Mouse (Mus musculus) intestine, embryonic 16.5 days (tissue): Measurements from ENCODE around the gene Loxl3. TPM values are rescaled to one million over a fixed set of nuclear protein-coding genes. Genes with fewer than 3 reads are reported as not detected.

Experiments
- ATAC-seq: fragments of 200-750 bp; cut with Nextera tagmentation; 2 replicates; pipeline ENCODE4 v1.8.0; 2017; ENCODE audit warnings: moderate TSS enrichment, moderate library complexity
- H3K27ac ChIP-seq: fragments of 300-500 bp; sonication (generic); 2 replicates; pipeline ENCODE4 v1.5.1; 2014; ENCODE audit warnings: mild to moderate bottlenecking, low read length
- H3K27me3 ChIP-seq: fragments of 300-500 bp; sonication (generic); replicated peaks from 2 replicates; pipeline ENCODE4 v1.6.1; 2014; ENCODE audit warnings: low read length, control low read depth, mixed read lengths; ENCODE audit not compliant: control insufficient read depth, insufficient read depth
- H3K36me3 ChIP-seq: fragments of 300-500 bp; sonication (generic); 2 replicates; pipeline ENCODE4 v1.6.1; 2014; ENCODE audit warnings: low read length, control low read depth; ENCODE audit not compliant: control insufficient read depth, insufficient read depth
- H3K4me1 ChIP-seq: fragments of 300-500 bp; sonication (generic); 2 replicates; pipeline ENCODE4 v1.6.1; 2014; ENCODE audit warnings: low read length, control low read depth, mixed read lengths; ENCODE audit not compliant: control insufficient read depth, insufficient read depth
- H3K4me2 ChIP-seq: fragments of 300-500 bp; sonication (generic); 2 replicates; pipeline ENCODE4 v1.6.1; 2014; ENCODE audit warnings: low read depth, low read length, control low read depth
- H3K4me3 ChIP-seq: fragments of 300-500 bp; sonication (generic); 2 replicates; pipeline ENCODE4 v1.5.1; 2014; ENCODE audit warnings: mild to moderate bottlenecking, low read length
- H3K9ac ChIP-seq: fragments of 300-500 bp; sonication (generic); 2 replicates; pipeline ENCODE4 v1.6.1; 2014; ENCODE audit warnings: low read depth, low read length
- H3K9me3 ChIP-seq: fragments of 300-500 bp; sonication (generic); 2 replicates; pipeline ENCODE4 v1.6.1; 2016; ENCODE audit warnings: low read length, control low read depth; ENCODE audit not compliant: control insufficient read depth
- WGBS: fragments of 180-500 bp; shearing (Covaris S2); extraction: QIAGEN DNeasy Blood & Tissue Kit; methylation state at CpG from one replicate; pipeline ENCODE4 v1.1.7; 2014; 5-methylcytosine and 5-hydroxymethylcytosine counted together
- polyA plus RNA-seq: library from polyadenylated mRNA; unstranded; fragments of >200 nt; fragmentation: Nextera tagmentation; extraction: Ambion mirVana; gene quantifications from 2 replicates; pipeline ENCODE4 v1.2.1, GENCODE M21; 2015

Loxl3 gene
- polyA plus RNA-seq, 1 experiment from 2014 or later = 11.9 TPM

- H3K9ac ChIP-seq = no peak overlapping the region
- no peak overlapping the region for H3K4me2 ChIP-seq
- ATAC-seq = no peak
- H3K27me3 ChIP-seq = no peaks in the 10 kb centered on the region
- no peak overlapping the region for H3K4me3 ChIP-seq
- no peaks in the 10 kb centered on the region for H3K9me3 ChIP-seq
- H3K36me3 ChIP-seq = no peaks in the 10 kb centered on the region
- H3K27ac ChIP-seq = no peak overlapping the region
- 94% methylated on average over 5 of the region's 5 CpGs for WGBS
- no peaks in the 10 kb centered on the region for H3K4me1 ChIP-seq
Measured at GRCm38 (mm10) chr6:83003850-83004249, 30.1 kb upstream of the Loxl3 start.

DNA sequence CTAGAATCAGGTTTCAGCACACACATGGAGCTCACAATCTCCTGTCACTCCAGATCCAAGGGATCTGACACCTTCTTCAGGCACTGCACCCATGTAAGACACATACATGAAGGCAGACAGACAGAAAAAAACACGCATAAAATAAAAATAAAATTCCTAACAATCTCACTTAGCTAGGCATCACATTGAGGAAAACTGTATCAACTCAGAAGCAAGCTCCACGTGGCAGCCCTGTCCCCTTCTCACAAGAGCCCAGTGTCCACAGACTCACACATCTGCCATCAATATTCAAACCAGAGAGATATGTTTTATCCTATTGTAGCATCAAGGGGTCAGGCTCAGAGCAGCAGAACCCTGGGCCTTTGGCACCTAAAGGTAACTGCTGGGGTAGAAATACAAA is 29.7 kb upstream of the Loxl3 start:
- H3K4me2 ChIP-seq = no peak overlapping the region
- no peaks in the 10 kb centered on the region for H3K36me3 ChIP-seq
- H3K27me3 ChIP-seq = no peaks in the 10 kb centered on the region
- H3K9me3 ChIP-seq = no peaks in the 10 kb centered on the region
- H3K27ac ChIP-seq = no peak overlapping the region
- H3K4me3 ChIP-seq = no peak overlapping the region
- ATAC-seq = no peak
- no peaks in the 10 kb centered on the region for H3K4me1 ChIP-seq
- no peak overlapping the region for H3K9ac ChIP-seq
- WGBS = 88% methylated on average over 2 of the region's 2 CpGs

DNA sequence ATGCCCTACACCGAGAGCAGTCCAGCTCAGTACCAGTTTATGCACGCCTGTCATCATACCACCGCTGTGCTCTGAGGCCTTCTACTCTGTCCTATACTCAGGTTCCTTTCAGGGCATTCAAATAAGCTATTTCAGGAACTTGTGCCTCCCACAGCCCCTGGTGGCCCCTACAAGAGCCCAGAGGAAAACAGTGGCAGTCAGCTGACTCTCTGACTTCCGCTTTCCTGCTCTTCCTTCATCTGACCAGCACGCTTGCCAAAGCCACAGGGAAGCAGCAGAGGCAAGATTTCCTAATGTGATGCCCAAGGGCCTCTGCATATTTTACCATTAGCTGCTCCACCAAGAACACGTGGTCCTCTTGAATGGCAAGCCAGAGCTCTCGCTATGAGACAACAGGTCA is 29.1 kb upstream of the Loxl3 start:
- Histone ChIP-seq H3K27ac (no peak overlapping the region), H3K9ac (no peak overlapping the region), H3K4me1 (no peaks in the 10 kb centered on the region), H3K36me3 (no peaks in the 10 kb centered on the region), H3K9me3 (no peaks in the 10 kb centered on the region), H3K4me2 (no peak overlapping the region), H3K4me3 (no peak overlapping the region), H3K27me3 (no peaks in the 10 kb centered on the region)
- no peak for ATAC-seq
- WGBS = 62% methylated on average over 7 of the region's 7 CpGs

DNA sequence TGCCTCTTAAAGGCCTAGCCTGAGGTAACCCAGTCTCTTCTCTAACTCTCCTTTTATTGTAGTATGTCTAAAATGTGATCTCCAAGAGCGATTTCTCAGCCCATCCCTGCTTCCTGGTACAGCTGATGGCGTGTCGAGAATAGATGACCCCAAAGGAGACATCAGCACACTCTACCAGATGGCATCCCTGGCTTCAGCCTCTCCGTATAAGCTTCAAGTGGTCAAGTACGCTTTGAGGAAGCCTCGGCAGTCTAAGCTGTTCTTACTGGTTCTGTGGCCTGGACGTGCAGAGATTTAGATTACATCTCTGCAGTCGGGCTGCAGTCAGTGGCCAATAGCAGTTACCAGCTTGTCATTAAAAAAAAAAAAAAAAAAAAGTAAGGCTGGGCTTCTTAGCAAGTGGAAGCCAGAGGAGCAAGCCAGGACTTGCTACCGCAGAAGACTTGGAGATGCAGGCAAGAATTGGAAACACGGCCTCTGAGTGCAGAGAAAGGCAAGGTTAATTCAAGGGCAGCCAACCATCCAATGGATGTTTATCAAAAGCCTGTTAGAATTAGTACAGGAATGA is 28.4 kb upstream of the Loxl3 start:
- no peak overlapping the region for H3K4me2 ChIP-seq
- no peaks in the 10 kb centered on the region for H3K4me1 ChIP-seq
- H3K4me3 ChIP-seq = no peak overlapping the region
- H3K36me3 ChIP-seq = no peaks in the 10 kb centered on the region
- H3K9me3 ChIP-seq = no peaks in the 10 kb centered on the region
- WGBS = 79% methylated on average over 10 of the region's 10 CpGs
- no peak for ATAC-seq
- H3K27me3 ChIP-seq = no peaks in the 10 kb centered on the region
- H3K27ac ChIP-seq = no peak overlapping the region
- H3K9ac ChIP-seq = no peak overlapping the region

DNA sequence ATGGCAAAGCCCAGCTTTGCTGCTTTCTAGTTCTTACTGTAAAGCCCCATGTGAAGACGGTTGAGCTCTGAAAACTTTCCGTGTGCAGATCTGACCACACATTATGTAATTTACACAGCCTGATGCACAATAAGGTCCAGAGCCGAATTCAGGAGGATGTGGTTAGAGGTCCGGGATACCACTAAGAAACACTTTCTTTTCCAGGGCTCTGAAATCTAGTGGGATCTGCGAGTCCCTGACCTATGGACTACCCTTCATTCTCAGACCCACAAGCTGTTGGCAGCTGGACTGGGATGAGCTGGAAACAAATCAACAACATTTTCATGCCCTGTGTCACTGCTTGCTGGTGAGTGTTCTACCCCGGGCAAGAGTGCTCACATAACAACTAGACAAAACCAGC is 27.9 kb upstream of the Loxl3 start:
- no peak for ATAC-seq
- WGBS = 84% methylated on average over 6 of the region's 6 CpGs
- Histone ChIP-seq H3K4me1 (no peaks in the 10 kb centered on the region), H3K27ac (no peak overlapping the region), H3K9me3 (no peaks in the 10 kb centered on the region), H3K9ac (no peak overlapping the region), H3K36me3 (no peaks in the 10 kb centered on the region), H3K4me3 (no peak overlapping the region), H3K27me3 (no peaks in the 10 kb centered on the region), H3K4me2 (no peak overlapping the region)

GRCm38 (mm10) chr6:83008659-83009058 is 25.3 kb upstream of the Loxl3 start:
- Histone ChIP-seq H3K4me2 (no peak overlapping the region), H3K4me3 (no peak overlapping the region), H3K36me3 (no peaks in the 10 kb centered on the region), H3K9me3 (no peaks in the 10 kb centered on the region), H3K27ac (no peak overlapping the region), H3K27me3 (no peaks in the 10 kb centered on the region), H3K9ac (no peak overlapping the region), H3K4me1 (no peaks in the 10 kb centered on the region)
- no peak for ATAC-seq
- 45% methylated on average over 3 of the region's 3 CpGs for WGBS

DNA sequence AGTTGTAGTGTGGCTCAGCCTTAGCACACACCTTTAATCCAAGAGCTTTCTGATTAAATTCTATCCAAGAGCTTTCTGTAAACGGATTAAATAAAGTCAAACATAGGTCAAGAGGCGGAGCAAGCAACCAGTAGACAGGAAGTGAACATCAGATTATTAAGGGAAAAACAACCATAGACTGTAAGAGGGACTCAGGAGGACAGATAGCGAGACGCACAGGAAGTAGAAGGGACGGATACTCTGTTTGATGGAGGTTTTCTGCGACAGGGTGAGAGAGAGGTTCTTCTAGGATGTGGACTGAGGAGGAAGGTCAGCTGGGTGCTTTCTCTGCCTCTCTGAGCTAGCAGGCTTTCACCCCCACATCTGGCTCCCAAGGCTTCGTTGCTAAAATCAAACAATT is 24.0 kb upstream of the Loxl3 start:
- Histone ChIP-seq H3K4me1 (no peaks in the 10 kb centered on the region), H3K9me3 (no peaks in the 10 kb centered on the region), H3K9ac (no peak overlapping the region), H3K4me3 (no peak overlapping the region), H3K4me2 (no peak overlapping the region), H3K36me3 (no peaks in the 10 kb centered on the region), H3K27ac (no peak overlapping the region), H3K27me3 (no peaks in the 10 kb centered on the region)
- 49% methylated on average over 7 of the region's 7 CpGs for WGBS
- no peak for ATAC-seq

- ATAC-seq = no peak
- Histone ChIP-seq H3K27me3 (no peaks in the 10 kb centered on the region), H3K4me3 (no peak overlapping the region), H3K9me3 (no peaks in the 10 kb centered on the region), H3K36me3 (no peaks in the 10 kb centered on the region), H3K9ac (no peak overlapping the region), H3K4me1 (peaks cover 2% of the 10 kb centered on the region; the same call in 1 of the 2 replicates), H3K27ac (no peak overlapping the region), H3K4me2 (no peak overlapping the region)
- 83% methylated on average over 7 of the region's 7 CpGs for WGBS
Measured at GRCm38 (mm10) chr6:83011255-83011654, 22.7 kb upstream of the Loxl3 start.

GRCm38 (mm10) chr6:83011756-83012155 is 22.2 kb upstream of the Loxl3 start:
- Histone ChIP-seq H3K9me3 (no peaks in the 10 kb centered on the region), H3K27ac (no peak overlapping the region), H3K4me1 (peaks cover 4% of the 10 kb centered on the region), H3K27me3 (no peaks in the 10 kb centered on the region), H3K36me3 (no peaks in the 10 kb centered on the region), H3K4me2 (no peak overlapping the region), H3K9ac (no peak overlapping the region), H3K4me3 (no peak overlapping the region)
- WGBS = 68% methylated on average over 6 of the region's 6 CpGs
- no peak for ATAC-seq

GRCm38 (mm10) chr6:83013444-83013843 is 20.5 kb upstream of the Loxl3 start:
- ATAC-seq = no peak
- peaks cover 5% of the 10 kb centered on the region for H3K4me1 ChIP-seq
- H3K9ac ChIP-seq = no peak overlapping the region
- H3K4me3 ChIP-seq = no peak overlapping the region
- H3K36me3 ChIP-seq = no peaks in the 10 kb centered on the region
- H3K9me3 ChIP-seq = no peaks in the 10 kb centered on the region
- no peak overlapping the region for H3K4me2 ChIP-seq
- WGBS = 72% methylated on average over 5 of the region's 5 CpGs
- no peak overlapping the region for H3K27ac ChIP-seq
- 0 out of 2 replicates have a peak, but pooled peaks cover 3% of the 10 kb centered on the region for H3K27me3 ChIP-seq
